Mouse (Mus musculus): ENCODE results near the gene Lsm4.

DNA sequence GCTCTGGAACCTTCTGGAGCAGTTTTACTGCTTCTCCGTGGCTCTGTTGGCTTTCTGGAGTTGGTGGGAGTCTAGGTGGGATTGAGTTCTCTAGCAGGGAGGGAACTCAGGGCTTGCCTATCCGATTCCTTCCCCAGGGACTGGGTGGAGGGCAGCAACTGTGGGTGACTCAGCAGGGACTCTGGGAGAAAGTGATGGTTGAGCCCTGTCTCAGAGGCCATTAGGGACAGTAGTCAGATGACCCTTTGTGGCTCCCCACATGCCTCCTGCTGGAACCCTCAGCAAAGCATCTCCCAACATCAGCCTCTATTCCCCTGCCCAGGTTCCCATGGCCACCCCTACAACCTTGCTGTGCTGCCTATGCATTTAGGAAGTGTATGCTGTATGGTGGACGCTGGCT is 30.0 kb upstream of the Lsm4 start:
- TF ChIP-seq CTCF (IDR thresholded peaks at IDR 0.05; ENCODE audit: borderline replicate concordance, insufficient read depth, low read length) (no peak), POLR2A (IDR thresholded peaks at IDR 0.05; ENCODE audit: low read depth, low read length) (no peak)

Measured in embryonic fibroblast, embryonic 13.5 days (primary cell).